Mouse (Mus musculus) thymus, postnatal 4 days (tissue): ENCODE data around the gene Tecta.

Source experiments
- DNase-seq: peaks from one replicate; pipeline ENCODE4 v3.0.0; 2021

Gene Tecta

GRCm38 (mm10) chr9:42385656-42386055, 14.1 kb downstream of the Tecta start:
- no peak for DNase-seq

- no peak for DNase-seq
Measured at GRCm38 (mm10) chr9:42382628-42383347, 16.9 kb downstream of the Tecta start.

GRCm38 (mm10) chr9:42382063-42382462, 17.7 kb downstream of the Tecta start:
- DNase-seq, result no peak

GRCm38 (mm10) chr9:42378071-42378470, 21.7 kb downstream of the Tecta start:
- DNase-seq, result no peak

GRCm38 (mm10) chr9:42377656-42378055, 22.1 kb downstream of the Tecta start:
- no peak for DNase-seq

GRCm38 (mm10) chr9:42371670-42372368, 27.9 kb downstream of the Tecta start:
- DNase-seq, result no peak

GRCm38 (mm10) chr9:42357585-42357984, 42.1 kb downstream of the Tecta start:
- DNase-seq, result no peak

GRCm38 (mm10) chr9:42354871-42355270, 44.9 kb downstream of the Tecta start:
- no peak for DNase-seq

GRCm38 (mm10) chr9:42349791-42350190, 49.9 kb downstream of the Tecta start:
- no peak for DNase-seq

- no peak for DNase-seq
Measured at GRCm38 (mm10) chr9:42346297-42346696, 53.4 kb downstream of the Tecta start.

GRCm38 (mm10) chr9:42339151-42339550, 60.6 kb downstream of the Tecta start:
- no peak for DNase-seq

- no peak for DNase-seq
Measured at GRCm38 (mm10) chr9:42337026-42337425, 62.7 kb downstream of the Tecta start.

GRCm38 (mm10) chr9:42336575-42336974, 63.2 kb downstream of the Tecta start:
- DNase-seq, result no peak

- DNase-seq, result no peak
Measured at GRCm38 (mm10) chr9:42334885-42335284, 64.8 kb downstream of the Tecta start.

- no peak for DNase-seq
Measured at GRCm38 (mm10) chr9:42332692-42333091, 67.0 kb downstream of the Tecta start.

- DNase-seq, result no peak
Measured at GRCm38 (mm10) chr9:42331341-42331740, 68.4 kb downstream of the Tecta start.

- no peak for DNase-seq
Measured at GRCm38 (mm10) chr9:42329753-42330152, 70.0 kb downstream of the Tecta start.

- peak; percentile 26 for DNase-seq
Measured at GRCm38 (mm10) chr9:42326688-42327440, 72.9 kb downstream of the Tecta start.

- peak; percentile 20 for DNase-seq
Measured at GRCm38 (mm10) chr9:42324640-42325394, 74.9 kb downstream of the Tecta start.

GRCm38 (mm10) chr9:42323238-42323637, 76.5 kb downstream of the Tecta start:
- DNase-seq, result no peak

GRCm38 (mm10) chr9:42321442-42321841, 78.3 kb downstream of the Tecta start:
- DNase-seq, result no peak

- no peak for DNase-seq
Measured at GRCm38 (mm10) chr9:42320616-42321015, 79.1 kb downstream of the Tecta start.

GRCm38 (mm10) chr9:42318455-42318987, 81.2 kb downstream of the Tecta start:
- DNase-seq, result no peak
